Mouse (Mus musculus): Measurements from ENCODE around the gene Fxyd2. TPM values are rescaled to one million over a fixed set of nuclear protein-coding genes. Genes with fewer than 3 reads are reported as not detected.

Gene Fxyd2
- total RNA-seq, 1 experiment from 2014 or later: not detected

DNA sequence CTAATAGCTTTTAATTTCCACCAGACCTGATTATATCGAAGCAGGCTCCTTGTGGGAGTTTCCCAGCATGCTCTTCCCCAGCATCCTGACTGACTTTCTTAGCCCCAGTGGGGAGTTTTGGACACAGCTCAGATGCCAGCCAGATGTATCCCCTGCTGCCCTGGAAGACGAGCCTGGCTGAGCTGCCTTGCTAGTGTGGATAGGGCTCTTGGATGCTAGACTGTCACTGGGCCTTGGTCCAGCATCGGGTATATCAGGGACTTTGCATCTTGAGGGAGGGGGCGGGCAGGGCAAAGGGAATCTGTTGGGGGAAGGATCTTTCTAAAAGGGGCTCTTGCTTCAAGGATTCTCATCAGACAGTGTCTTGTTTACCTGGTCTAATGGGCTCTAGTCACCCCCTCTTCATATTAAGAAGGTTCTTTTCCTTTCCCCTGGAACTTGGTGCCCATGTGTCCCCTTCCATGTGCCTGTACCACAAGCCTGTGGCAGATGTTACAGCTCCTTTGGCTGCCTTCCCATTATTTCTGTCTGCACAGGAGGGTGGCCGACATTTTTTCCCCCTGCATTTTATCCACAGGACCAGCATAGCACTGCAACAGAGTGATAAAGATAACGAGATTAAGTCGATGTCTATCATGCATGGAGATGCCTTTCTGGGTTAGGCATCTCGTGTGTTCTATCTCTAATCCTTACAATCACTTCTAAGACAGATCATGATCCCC lies 55.6 kb downstream of the Fxyd2 start:
- no peak for ATAC-seq (replicated peaks; ENCODE audit: insufficient number of reproducible peaks, low FRiP score, low TSS enrichment, poor library complexity, severe bottlenecking)

DNA sequence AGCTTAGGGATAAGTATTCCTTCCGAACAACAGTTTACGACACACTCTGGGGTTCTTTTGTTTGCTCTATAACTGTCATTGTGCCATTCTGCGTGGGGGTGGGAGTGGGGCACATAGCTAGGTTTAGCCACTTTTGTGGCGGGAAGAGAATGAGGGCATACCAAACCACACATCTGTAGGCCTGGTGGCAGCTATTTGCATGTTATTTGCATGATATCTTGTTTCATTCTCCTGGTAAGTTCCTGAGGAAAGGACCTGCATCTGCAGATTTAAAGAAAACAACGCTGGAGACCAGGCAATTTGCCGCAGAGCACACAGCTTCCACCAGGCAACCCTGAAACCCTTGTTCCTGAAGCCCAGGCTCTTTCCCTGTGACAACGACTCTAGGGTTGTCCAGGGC lies 57.7 kb downstream of the Fxyd2 start:
- no peak for ATAC-seq (replicated peaks; ENCODE audit: insufficient number of reproducible peaks, low FRiP score, low TSS enrichment, poor library complexity, severe bottlenecking)

DNA sequence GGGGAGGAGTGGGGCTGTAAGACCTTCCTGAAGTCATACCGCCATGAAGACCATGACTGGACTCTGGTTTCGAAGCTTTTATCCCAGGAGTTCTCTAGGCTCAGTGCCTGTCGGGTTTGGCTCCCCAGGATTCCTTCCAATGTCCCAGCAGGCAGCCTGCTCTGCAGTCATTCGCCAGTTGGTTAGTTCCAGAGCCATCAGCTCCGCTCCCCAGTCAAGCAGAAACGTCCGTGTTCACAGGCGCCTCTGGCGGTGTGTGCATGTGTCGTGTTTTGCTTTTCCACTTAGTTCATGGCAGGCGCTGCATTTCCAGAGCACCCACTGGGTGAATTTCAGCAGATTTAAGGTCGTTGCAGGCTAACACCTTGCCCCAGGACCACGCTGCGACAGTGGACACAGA lies 58.9 kb downstream of the Fxyd2 start:
- no peak for ATAC-seq (replicated peaks; ENCODE audit: insufficient number of reproducible peaks, low FRiP score, low TSS enrichment, poor library complexity, severe bottlenecking)

Other genes with a start within 250 kb of the Fxyd2 start
- 1.7 to 7.5 TPM (median 4.2 TPM) in 3 replicates for gene BC049352, start 217.7 kb upstream of the Fxyd2 start, total RNA-seq (2017)
- not detected in 3 replicates for gene Tmprss4, start 195.6 kb upstream of the Fxyd2 start, total RNA-seq (2017)
- gene Il10ra, start 130.5 kb upstream of the Fxyd2 start, total RNA-seq (2017): 358 to 411 TPM (median 369 TPM) in 3 replicates
- gene Tmprss13, start 80.6 kb upstream of the Fxyd2 start, total RNA-seq (2017): 0.68 to 2.6 TPM in 2 of 3 replicates, not detected in the other
- not detected in 3 replicates for gene Fxyd6, start 29.5 kb upstream of the Fxyd2 start, total RNA-seq (2017)
- not detected in 3 replicates for gene Dscaml1, start 27.0 kb downstream of the Fxyd2 start, total RNA-seq (2017)

Data from monocyte, adult 5-6 weeks (primary cell).